Mouse (Mus musculus) E14TG2a.4 (cell line): ENCODE results near the gene Smco2.

Experiments used
- CTCF ChIP-seq: conservative IDR thresholded peaks from 2 replicates; pipeline ENCODE4 v1.5.1; 2014; ENCODE audit warnings: low read length
- NANOG ChIP-seq: IDR thresholded peaks from 2 replicates; pipeline ENCODE4 v1.6.1; 2014; ENCODE audit warnings: borderline replicate concordance, low read length, mixed read lengths

DNA sequence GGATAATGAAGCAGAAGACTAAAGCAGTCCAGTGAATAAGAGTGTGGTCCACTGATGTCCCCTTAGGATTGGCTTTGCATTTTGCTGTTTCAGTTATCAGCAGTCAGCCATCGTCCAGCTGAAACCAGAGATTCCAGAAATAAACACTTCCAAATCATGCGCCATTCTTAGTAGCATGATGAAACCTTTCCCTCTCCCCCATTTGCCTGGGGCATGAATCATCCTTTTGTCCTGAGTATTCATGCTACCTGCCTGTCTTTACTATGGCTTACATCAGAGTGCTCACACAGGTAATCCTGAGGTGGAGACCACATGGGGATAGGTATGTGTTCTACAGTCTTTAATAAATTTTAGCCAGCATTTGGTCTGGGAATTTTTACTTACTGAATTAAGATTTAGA, 49.7 kb downstream of the Smco2 start:
- no peak for TF ChIP-seq CTCF
- no peak for TF ChIP-seq NANOG
